Mouse (Mus musculus) midbrain, postnatal 0 days (tissue): Measurements from ENCODE around the gene Vnn3. TPM values are rescaled to one million over a fixed set of nuclear protein-coding genes. Genes with fewer than 3 reads are reported as not detected.

ENCODE experiments used
- ATAC-seq: fragments of 200-750 bp; cut with Nextera tagmentation; 2 replicates; pipeline ENCODE4 v1.8.0; 2017; ENCODE audit warnings: moderate number of reproducible peaks, mild to moderate bottlenecking, moderate TSS enrichment, moderate library complexity; ENCODE audit not compliant: low FRiP score
- DNase-seq: peaks from one replicate; pipeline ENCODE4 v3.0.0-alpha.2; 2015; ENCODE audit warnings: low spot score
- H3K27ac ChIP-seq: fragments of 300-500 bp; sonication (generic); 2 replicates; pipeline ENCODE4 v1.5.1; 2014; ENCODE audit warnings: low read depth, mild to moderate bottlenecking, low read length, mixed read lengths
- H3K27me3 ChIP-seq: fragments of 300-500 bp; sonication (generic); 2 replicates; pipeline ENCODE4 v1.6.1; 2014; ENCODE audit warnings: low read length, control low read depth, mixed read lengths; ENCODE audit not compliant: insufficient read depth
- H3K36me3 ChIP-seq: fragments of 300-500 bp; sonication (generic); 2 replicates; pipeline ENCODE4 v1.6.1; 2014; ENCODE audit warnings: low read length, control low read depth, mixed read lengths; ENCODE audit not compliant: insufficient read depth
- H3K4me1 ChIP-seq: fragments of 300-500 bp; sonication (generic); 2 replicates; pipeline ENCODE4 v1.6.1; 2014; ENCODE audit warnings: mild to moderate bottlenecking, control low read depth, antibody characterized with exemption, low read length, mixed read lengths; ENCODE audit not compliant: insufficient read depth
- H3K4me2 ChIP-seq: fragments of 300-500 bp; sonication (generic); 2 replicates; pipeline ENCODE4 v1.6.1; 2014; ENCODE audit warnings: low read depth, mild to moderate bottlenecking, low read length, mixed read lengths; ENCODE audit not compliant: poor library complexity, severe bottlenecking
- H3K4me3 ChIP-seq: fragments of 300-500 bp; sonication (generic); 2 replicates; pipeline ENCODE4 v1.5.1; 2014; ENCODE audit warnings: low read depth, mild to moderate bottlenecking, low read length, moderate library complexity
- H3K9ac ChIP-seq: fragments of 300-500 bp; sonication (generic); replicated peaks from 2 replicates; pipeline ENCODE4 v1.6.1; 2014; ENCODE audit warnings: mild to moderate bottlenecking, low read length, moderate library complexity, mixed read lengths; ENCODE audit not compliant: poor library complexity, severe bottlenecking
- H3K9me3 ChIP-seq: fragments of 300-500 bp; sonication (generic); 2 replicates; pipeline ENCODE4 v1.6.1; 2016; ENCODE audit warnings: low read length, control low read depth
- CTCF ChIP-seq: IDR thresholded peaks from 2 replicates; pipeline ENCODE4 v1.5.1; 2016; ENCODE audit warnings: antibody characterized with exemption, mild to moderate bottlenecking
- WGBS: fragments of 180-500 bp; shearing (Covaris S2); extraction: QIAGEN DNeasy Blood & Tissue Kit; methylation state at CpG from one replicate; pipeline ENCODE4 v1.1.7; 2014; 5-methylcytosine and 5-hydroxymethylcytosine counted together
- polyA plus RNA-seq: library from polyadenylated mRNA; unstranded; fragments of >200 nt; fragmentation: Nextera tagmentation; extraction: Ambion mirVana; gene quantifications from 2 replicates; pipeline ENCODE4 v1.2.1, GENCODE M21; 2015
- total RNA-seq: library from RNA; depleted of rRNA; stranded (reverse); fragments of >200 nt; gene quantifications from 2 replicates; pipeline ENCODE4 v1.2.3, GENCODE M21; 2014; rRNA removed

Gene Vnn3
- total and polyA plus RNA-seq, 2 experiments from 2014 or later, result 0.09 TPM; not detected in 1

GRCm38 (mm10) chr10:23901119-23901518, 49.9 kb downstream of the Vnn3 start:
- Histone ChIP-seq H3K9me3 (no peaks in the 10 kb centered on the region), H3K4me3 (no peak overlapping the region), H3K4me1 (no peaks in the 10 kb centered on the region), H3K4me2 (no peak overlapping the region), H3K9ac (no peak overlapping the region), H3K27me3 (no peaks in the 10 kb centered on the region), H3K27ac (no peak overlapping the region), H3K36me3 (no peaks in the 10 kb centered on the region)
- no peak for TF ChIP-seq CTCF
- ATAC-seq (no peak), DNase-seq (peak; percentile 3)
- WGBS, result 23% methylated on average over 3 of the region's 3 CpGs

GRCm38 (mm10) chr10:23905661-23906060, 54.4 kb downstream of the Vnn3 start:
- Histone ChIP-seq H3K9ac (no peak overlapping the region), H3K4me1 (no peaks in the 10 kb centered on the region), H3K4me3 (no peak overlapping the region), H3K4me2 (no peak overlapping the region), H3K36me3 (no peaks in the 10 kb centered on the region), H3K27ac (no peak overlapping the region), H3K27me3 (no peaks in the 10 kb centered on the region), H3K9me3 (no peaks in the 10 kb centered on the region)
- ATAC-seq (no peak), DNase-seq (no peak)
- 87% methylated on average over 1 of the region's 1 CpGs for WGBS
- no peak for TF ChIP-seq CTCF

Other genes with a start within 250 kb of the Vnn3 start
- 1,859 and 2,007 TPM in 2 replicates for gene Rps12, start 64.2 kb upstream of the Vnn3 start, total RNA-seq
- 108 and 142 TPM in 2 replicates for gene Rps12, start 64.2 kb upstream of the Vnn3 start, polyA plus RNA-seq
- 12.7 and 13.7 TPM in 2 replicates for gene Slc18b1, start 54.5 kb upstream of the Vnn3 start, total RNA-seq
- gene Slc18b1, start 54.5 kb upstream of the Vnn3 start, polyA plus RNA-seq, result 12.4 TPM in 2 replicates
- gene Vnn1, start 43.2 kb downstream of the Vnn3 start, total RNA-seq, result 0.28 TPM in 1 of 2 replicates, not detected in the other
- 0.67 and 0.83 TPM in 2 replicates for gene Vnn1, start 43.2 kb downstream of the Vnn3 start, polyA plus RNA-seq
- gene Taar1, start 68.9 kb downstream of the Vnn3 start, total RNA-seq, result not detected in 2 replicates
- gene Taar1, start 68.9 kb downstream of the Vnn3 start, polyA plus RNA-seq, result not detected in 2 replicates
- gene Taar2, start 87.1 kb downstream of the Vnn3 start, total RNA-seq, result not detected in 2 replicates
- not detected in 2 replicates for gene Taar2, start 87.1 kb downstream of the Vnn3 start, polyA plus RNA-seq
- gene Taar3, start 98.1 kb downstream of the Vnn3 start, total RNA-seq, result not detected in 2 replicates
- not detected in 2 replicates for gene Taar3, start 98.1 kb downstream of the Vnn3 start, polyA plus RNA-seq
- not detected in 2 replicates for gene Taar4, start 109.0 kb downstream of the Vnn3 start, total RNA-seq
- gene Taar4, start 109.0 kb downstream of the Vnn3 start, polyA plus RNA-seq, result 0.15 TPM in 1 of 2 replicates, not detected in the other
- not detected in 2 replicates for gene Taar5, start 119.2 kb downstream of the Vnn3 start, total RNA-seq
- gene Taar5, start 119.2 kb downstream of the Vnn3 start, polyA plus RNA-seq, result not detected in 2 replicates
- gene Taar6, start 134.2 kb downstream of the Vnn3 start, total RNA-seq, result not detected in 2 replicates
- not detected in 2 replicates for gene Taar6, start 134.2 kb downstream of the Vnn3 start, polyA plus RNA-seq
- not detected in 2 replicates for gene Taar7a, start 142.0 kb downstream of the Vnn3 start, total RNA-seq
- not detected in 2 replicates for gene Taar7a, start 142.0 kb downstream of the Vnn3 start, polyA plus RNA-seq
- gene Taar7b, start 148.5 kb downstream of the Vnn3 start, total RNA-seq, result not detected in 2 replicates
- gene Taar7b, start 148.5 kb downstream of the Vnn3 start, polyA plus RNA-seq, result not detected in 2 replicates
- not detected in 2 replicates for gene Taar7d, start 175.8 kb downstream of the Vnn3 start, total RNA-seq
- not detected in 2 replicates for gene Taar7d, start 175.8 kb downstream of the Vnn3 start, polyA plus RNA-seq
- gene Taar7e, start 186.2 kb downstream of the Vnn3 start, total RNA-seq, result not detected in 2 replicates
- not detected in 2 replicates for gene Taar7e, start 186.2 kb downstream of the Vnn3 start, polyA plus RNA-seq
- not detected in 2 replicates for gene Taar7f, start 198.0 kb downstream of the Vnn3 start, total RNA-seq
- not detected in 2 replicates for gene Taar7f, start 198.0 kb downstream of the Vnn3 start, polyA plus RNA-seq
- gene Taar8a, start 225.0 kb downstream of the Vnn3 start, total RNA-seq, result not detected in 2 replicates
- gene Taar8a, start 225.0 kb downstream of the Vnn3 start, polyA plus RNA-seq, result not detected in 2 replicates
- not detected in 2 replicates for gene Taar8b, start 240.8 kb downstream of the Vnn3 start, total RNA-seq
- not detected in 2 replicates for gene Taar8b, start 240.8 kb downstream of the Vnn3 start, polyA plus RNA-seq